Mouse (Mus musculus) bone marrow, adult 2 months (tissue): ENCODE results near the gene Prr29. TPM values are rescaled to one million over a fixed set of nuclear protein-coding genes. Genes with fewer than 3 reads are reported as not detected.

Experiments used
- H3K27ac ChIP-seq: fragments of 200-500 bp; 2 replicates; pipeline ENCODE4 v1.5.1; 2012; ENCODE audit warnings: low read depth, mild to moderate bottlenecking, control low read depth, inconsistent platforms, low read length; ENCODE audit not compliant: control insufficient read depth, poor library complexity, insufficient read depth
- H3K4me1 ChIP-seq: fragments of 200-500 bp; 2 replicates; pipeline ENCODE4 v1.6.1; 2011; ENCODE audit warnings: low read length; ENCODE audit not compliant: control insufficient read depth, insufficient read depth
- H3K4me3 ChIP-seq: fragments of 200-500 bp; replicated peaks from 2 replicates; pipeline ENCODE3; 2011; ENCODE audit warnings: mild to moderate bottlenecking, low read depth, low read length, control low read depth; ENCODE audit not compliant: control insufficient read depth
- CTCF ChIP-seq: fragments of 200-500 bp; IDR thresholded peaks from 2 replicates; pipeline ENCODE4 v1.5.1; 2011; ENCODE audit warnings: low read length, control low read depth; ENCODE audit not compliant: control insufficient read depth, insufficient read depth
- POLR2A ChIP-seq: fragments of 200-500 bp; IDR thresholded peaks from 2 replicates; pipeline ENCODE4 v1.6.1; 2011; ENCODE audit warnings: low read depth, mild to moderate bottlenecking, control low read depth, low read length, borderline replicate concordance; ENCODE audit not compliant: control insufficient read depth
- WGBS: fragments of 180-500 bp; shearing (Covaris S2); methylation state at CpG from one replicate; pipeline ENCODE4 v1.1.7; 2018; 5-methylcytosine and 5-hydroxymethylcytosine counted together
- polyA plus RNA-seq: library from polyadenylated mRNA; stranded (reverse); fragments of >200 nt; gene quantifications from 2 replicates; pipeline ENCODE4 v1.2.4, GENCODE M21; 2011; ENCODE audit warnings: low replicate concordance; ENCODE audit not compliant: missing spikeins, insufficient read depth, insufficient read length

Prr29 gene
- polyA plus RNA-seq, 1 experiment: not detected

DNA sequence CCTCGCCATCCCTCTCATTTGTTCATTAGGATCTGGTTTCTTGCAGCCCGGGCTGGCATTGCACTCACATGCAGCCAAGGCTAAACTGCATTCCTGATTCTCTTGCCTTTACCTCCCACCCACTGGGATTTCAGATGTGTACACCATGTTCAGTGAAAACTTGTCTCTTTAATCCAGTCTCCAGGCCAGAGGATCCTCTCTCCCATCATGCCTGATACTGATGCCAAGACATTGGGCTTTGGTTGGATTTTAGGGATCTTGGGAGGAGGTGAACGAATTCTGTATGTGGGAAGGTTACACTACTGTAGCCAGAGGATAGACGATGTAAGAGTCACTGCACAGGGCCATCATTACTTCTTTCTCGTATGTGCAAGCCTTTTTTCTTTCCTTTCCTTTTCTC is 59.9 kb downstream of the Prr29 start:
- H3K4me1 ChIP-seq: peaks cover 7% of the 10 kb centered on the region
- no peak overlapping the region for H3K4me3 ChIP-seq
- TF ChIP-seq POLR2A (no peak), CTCF (no peak)
- H3K27ac ChIP-seq: no peak overlapping the region
- WGBS: 86% methylated on average over 5 of the region's 5 CpGs

DNA sequence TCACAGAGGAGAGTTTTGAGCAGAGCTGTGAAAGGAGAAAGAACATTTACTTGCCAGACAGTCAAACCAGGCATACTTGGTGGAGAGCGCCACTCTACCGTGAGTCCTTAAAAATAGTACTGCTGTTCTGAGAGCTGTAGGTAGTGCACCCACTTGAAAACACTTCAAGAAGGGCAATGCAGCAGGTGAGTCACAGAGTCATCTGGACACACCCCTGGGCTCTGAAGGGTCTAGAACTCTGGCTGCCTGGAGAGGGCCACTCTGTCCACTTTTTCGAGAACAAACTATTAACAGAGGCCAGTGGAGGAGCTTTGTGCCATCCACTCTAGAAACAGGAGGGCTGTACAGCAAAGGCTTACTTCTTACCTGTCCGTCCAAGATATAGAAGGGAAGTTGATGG is 61.2 kb downstream of the Prr29 start:
- Histone ChIP-seq H3K4me3 (no peak overlapping the region), H3K4me1 (peaks cover 6% of the 10 kb centered on the region), H3K27ac (no peak overlapping the region)
- TF ChIP-seq CTCF (no peak), POLR2A (no peak)
- 90% methylated on average over 4 of the region's 4 CpGs for WGBS

Other genes starting within 250 kb of the Prr29 start
- gene Gm10840, start 204.6 kb upstream of the Prr29 start, polyA plus RNA-seq: not detected in 2 replicates
- gene Limd2, start 204.6 kb upstream of the Prr29 start, polyA plus RNA-seq: 45.8 and 98.2 TPM in 2 replicates
- gene Strada, start 163.3 kb upstream of the Prr29 start, polyA plus RNA-seq: 9.2 and 21.7 TPM in 2 replicates
- gene Ccdc47, start 149.1 kb upstream of the Prr29 start, polyA plus RNA-seq: 24.4 and 27.9 TPM in 2 replicates
- 20.2 and 33.5 TPM in 2 replicates for gene Ddx42, start 148.5 kb upstream of the Prr29 start, polyA plus RNA-seq
- 27.2 and 48.5 TPM in 2 replicates for gene Ftsj3, start 109.4 kb upstream of the Prr29 start, polyA plus RNA-seq
- 74.3 and 96.0 TPM in 2 replicates for gene Psmc5, start 109.3 kb upstream of the Prr29 start, polyA plus RNA-seq
- gene Smarcd2, start 92.5 kb upstream of the Prr29 start, polyA plus RNA-seq: 52.2 and 76.9 TPM in 2 replicates
- not detected in 2 replicates for gene Tcam1, start 88.8 kb upstream of the Prr29 start, polyA plus RNA-seq
- not detected in 2 replicates for gene Gh, start 63.6 kb upstream of the Prr29 start, polyA plus RNA-seq
- gene Cd79b, start 50.7 kb upstream of the Prr29 start, polyA plus RNA-seq: 130 and 270 TPM in 2 replicates
- 0.63 and 1.6 TPM in 2 replicates for gene Scn4a, start 12.2 kb upstream of the Prr29 start, polyA plus RNA-seq
- 6.2 and 23.4 TPM in 2 replicates for gene Icam2, start 22.6 kb downstream of the Prr29 start, polyA plus RNA-seq
- gene Ern1, start 122.4 kb downstream of the Prr29 start, polyA plus RNA-seq: 4.4 and 13.4 TPM in 2 replicates
- gene Tex2, start 248.0 kb downstream of the Prr29 start, polyA plus RNA-seq: 9.2 and 19.2 TPM in 2 replicates